Mouse (Mus musculus): Measurements from ENCODE around the gene Irgc1. TPM values are rescaled to one million over a fixed set of nuclear protein-coding genes. Genes with fewer than 3 reads are reported as not detected.

Gene Irgc1
- polyA plus RNA-seq, 1 experiment from 2014 or later: 0.07 TPM

DNA sequence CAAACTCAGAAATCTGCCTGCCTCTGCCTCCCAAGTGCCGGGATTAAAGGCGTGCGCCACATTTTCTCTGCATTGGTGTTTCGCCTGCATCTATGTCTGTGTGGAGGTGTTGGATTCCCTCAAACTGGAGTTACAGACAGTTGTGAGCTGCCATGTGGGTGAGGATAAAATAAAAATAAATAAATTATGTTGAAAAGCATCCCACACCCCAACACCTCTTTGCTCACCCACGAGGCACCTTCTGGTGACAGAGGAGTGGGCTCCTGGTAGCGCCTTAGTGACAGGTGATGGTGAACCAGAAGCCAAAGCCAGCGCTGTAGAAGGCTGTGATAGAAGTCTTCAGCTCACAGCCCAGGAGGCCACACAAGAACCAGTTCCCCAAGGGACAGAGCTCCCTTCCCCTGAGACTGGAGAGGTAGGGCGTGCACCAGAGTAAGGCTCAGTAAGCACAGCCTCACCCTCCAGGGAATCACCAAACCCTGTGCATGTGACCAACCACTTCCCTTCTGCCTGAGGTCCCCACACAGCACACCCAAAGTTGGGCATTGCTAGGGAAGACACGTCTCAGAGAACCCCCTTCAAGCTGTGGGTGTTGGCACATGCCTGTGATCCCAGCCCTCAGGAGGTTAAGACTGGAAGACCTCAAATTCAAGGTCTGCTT is 6.7 kb downstream of the Irgc1 start:
- no peak overlapping the region for H3K9ac ChIP-seq (ENCODE audit: low read depth, low read length)
- no peak overlapping the region for H3K27ac ChIP-seq (ENCODE audit: low read length)
- no peak overlapping the region for H3K4me2 ChIP-seq (ENCODE audit: low read depth, low read length)
- no peak for ATAC-seq
- no peaks in the 10 kb centered on the region for H3K36me3 ChIP-seq (ENCODE audit: control insufficient read depth, insufficient read depth, low read length)
- no peaks in the 10 kb centered on the region for H3K27me3 ChIP-seq (replicated peaks; ENCODE audit: control insufficient read depth, insufficient read depth, low read length)
- WGBS: 88% methylated on average over 9 of the region's 9 CpGs
- peaks cover 2% of the 10 kb centered on the region; the same call in 1 of the 2 replicates for H3K4me1 ChIP-seq (ENCODE audit: control insufficient read depth, insufficient read depth, low read length)
- H3K4me3 ChIP-seq (ENCODE audit: low read length): no peak overlapping the region
- H3K9me3 ChIP-seq (ENCODE audit: control insufficient read depth, low read length): no peaks in the 10 kb centered on the region

GRCm38 (mm10) chr7:24442313-24442712 is 9.8 kb downstream of the Irgc1 start:
- H3K4me2 ChIP-seq (ENCODE audit: low read depth, low read length): no peak overlapping the region
- no peak for ATAC-seq
- H3K27me3 ChIP-seq (replicated peaks; ENCODE audit: control insufficient read depth, insufficient read depth, low read length): no peaks in the 10 kb centered on the region
- H3K4me1 ChIP-seq (ENCODE audit: control insufficient read depth, insufficient read depth, low read length): no peaks in the 10 kb centered on the region
- H3K27ac ChIP-seq (ENCODE audit: low read length): no peak overlapping the region
- H3K4me3 ChIP-seq (ENCODE audit: low read length): no peak overlapping the region
- no peaks in the 10 kb centered on the region for H3K36me3 ChIP-seq (ENCODE audit: control insufficient read depth, insufficient read depth, low read length)
- WGBS: 71% methylated on average over 8 of the region's 8 CpGs
- no peaks in the 10 kb centered on the region for H3K9me3 ChIP-seq (ENCODE audit: control insufficient read depth, low read length)
- no peak overlapping the region for H3K9ac ChIP-seq (ENCODE audit: low read depth, low read length)

GRCm38 (mm10) chr7:24441785-24442184 is 10.3 kb downstream of the Irgc1 start:
- no peak overlapping the region for H3K9ac ChIP-seq (ENCODE audit: low read depth, low read length)
- no peak overlapping the region for H3K4me2 ChIP-seq (ENCODE audit: low read depth, low read length)
- no peaks in the 10 kb centered on the region for H3K27me3 ChIP-seq (replicated peaks; ENCODE audit: control insufficient read depth, insufficient read depth, low read length)
- H3K4me1 ChIP-seq (ENCODE audit: control insufficient read depth, insufficient read depth, low read length): no peaks in the 10 kb centered on the region
- H3K9me3 ChIP-seq (ENCODE audit: control insufficient read depth, low read length): no peaks in the 10 kb centered on the region
- no peaks in the 10 kb centered on the region for H3K36me3 ChIP-seq (ENCODE audit: control insufficient read depth, insufficient read depth, low read length)
- peak; percentile 78 for ATAC-seq
- no peak overlapping the region for H3K27ac ChIP-seq (ENCODE audit: low read length)
- H3K4me3 ChIP-seq (ENCODE audit: low read length): no peak overlapping the region
- WGBS: 0% methylated on average over 1 of the region's 1 CpGs

DNA sequence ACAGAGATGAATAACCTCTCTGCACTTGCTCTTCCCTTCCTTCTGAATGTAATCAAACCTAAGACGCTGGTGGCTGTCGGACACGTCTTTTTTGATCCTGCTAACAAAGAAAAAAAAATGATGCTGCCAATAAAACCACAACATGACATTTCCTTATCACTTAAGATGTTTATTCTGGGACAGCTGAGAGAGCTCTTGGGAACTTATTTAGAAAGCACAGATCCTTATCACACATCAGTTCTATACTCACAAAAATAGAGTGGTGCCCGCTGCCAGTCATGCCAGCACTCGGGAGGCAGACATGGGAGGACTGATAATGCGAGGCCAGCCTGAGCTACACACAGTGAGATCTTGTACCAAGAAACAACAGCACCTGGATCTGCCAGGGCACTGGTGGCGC is 12.2 kb downstream of the Irgc1 start:
- WGBS: 63% methylated on average over 7 of the region's 7 CpGs
- ATAC-seq: no peak
- Histone ChIP-seq H3K4me3 (ENCODE audit: low read length) (no peak overlapping the region), H3K27me3 (replicated peaks; ENCODE audit: control insufficient read depth, insufficient read depth, low read length) (no peaks in the 10 kb centered on the region), H3K9ac (ENCODE audit: low read depth, low read length) (no peak overlapping the region), H3K9me3 (ENCODE audit: control insufficient read depth, low read length) (no peaks in the 10 kb centered on the region), H3K4me2 (ENCODE audit: low read depth, low read length) (no peak overlapping the region), H3K27ac (ENCODE audit: low read length) (no peak overlapping the region), H3K36me3 (ENCODE audit: control insufficient read depth, insufficient read depth, low read length) (no peaks in the 10 kb centered on the region), H3K4me1 (ENCODE audit: control insufficient read depth, insufficient read depth, low read length) (no peaks in the 10 kb centered on the region)

DNA sequence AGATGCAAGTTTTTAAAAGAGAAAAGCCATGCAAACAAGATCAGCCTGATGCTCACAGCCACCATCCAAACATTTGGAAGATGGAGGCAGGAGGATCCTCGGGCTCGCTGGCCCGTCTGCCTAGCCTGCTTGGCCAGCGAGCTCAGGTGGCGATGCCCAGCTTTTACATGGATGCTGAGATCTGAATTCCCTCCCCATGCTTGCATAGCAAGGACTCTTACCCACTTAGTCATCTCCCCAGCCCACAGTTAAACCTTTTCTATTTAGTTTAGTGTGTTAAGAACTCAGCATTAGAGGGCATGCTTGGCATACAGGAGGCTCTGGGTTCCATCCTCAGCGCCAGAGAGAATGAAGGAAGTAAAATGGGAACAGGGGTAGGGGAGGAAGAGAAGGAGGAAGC is 12.9 kb downstream of the Irgc1 start:
- 79% methylated on average over 6 of the region's 6 CpGs for WGBS
- ATAC-seq: no peak
- no peaks in the 10 kb centered on the region for H3K27me3 ChIP-seq (replicated peaks; ENCODE audit: control insufficient read depth, insufficient read depth, low read length)
- H3K4me2 ChIP-seq (ENCODE audit: low read depth, low read length): no peak overlapping the region
- no peak overlapping the region for H3K27ac ChIP-seq (ENCODE audit: low read length)
- no peak overlapping the region for H3K4me3 ChIP-seq (ENCODE audit: low read length)
- no peaks in the 10 kb centered on the region for H3K9me3 ChIP-seq (ENCODE audit: control insufficient read depth, low read length)
- no peaks in the 10 kb centered on the region for H3K36me3 ChIP-seq (ENCODE audit: control insufficient read depth, insufficient read depth, low read length)
- H3K9ac ChIP-seq (ENCODE audit: low read depth, low read length): no peak overlapping the region
- H3K4me1 ChIP-seq (ENCODE audit: control insufficient read depth, insufficient read depth, low read length): no peaks in the 10 kb centered on the region

DNA sequence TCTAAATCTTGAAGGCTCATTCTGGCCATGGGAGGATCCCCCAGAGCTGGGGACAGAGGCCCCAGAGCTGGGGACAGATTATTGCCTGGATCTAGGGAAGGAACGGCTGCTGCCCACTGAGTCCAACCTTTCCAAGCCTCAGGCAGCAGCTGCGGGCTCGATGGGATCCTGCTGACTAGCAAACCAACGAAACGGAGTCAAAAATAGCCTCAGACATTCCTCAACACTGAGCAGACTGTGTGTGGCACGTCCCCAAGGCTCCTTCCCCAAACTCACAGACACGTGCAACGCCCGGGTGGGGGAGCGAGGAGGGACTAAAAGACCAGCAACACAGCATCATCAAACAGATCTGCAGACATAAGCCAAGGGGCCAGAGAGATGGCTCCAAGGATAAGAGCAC is 14.1 kb downstream of the Irgc1 start:
- 61% methylated on average over 10 of the region's 10 CpGs for WGBS
- no peaks in the 10 kb centered on the region for H3K4me1 ChIP-seq (ENCODE audit: control insufficient read depth, insufficient read depth, low read length)
- ATAC-seq: no peak
- no peaks in the 10 kb centered on the region for H3K9me3 ChIP-seq (ENCODE audit: control insufficient read depth, low read length)
- no peak overlapping the region for H3K4me2 ChIP-seq (ENCODE audit: low read depth, low read length)
- H3K36me3 ChIP-seq (ENCODE audit: control insufficient read depth, insufficient read depth, low read length): no peaks in the 10 kb centered on the region
- H3K9ac ChIP-seq (ENCODE audit: low read depth, low read length): no peak overlapping the region
- 0 out of 2 replicates have a peak, but pooled peaks cover 6% of the 10 kb centered on the region for H3K27me3 ChIP-seq (replicated peaks; ENCODE audit: control insufficient read depth, insufficient read depth, low read length)
- H3K27ac ChIP-seq (ENCODE audit: low read length): no peak overlapping the region
- no peak overlapping the region for H3K4me3 ChIP-seq (ENCODE audit: low read length)

GRCm38 (mm10) chr7:24435305-24435704 is 16.8 kb downstream of the Irgc1 start:
- 81% methylated on average over 5 of the region's 5 CpGs for WGBS
- peaks cover 13% of the 10 kb centered on the region; the same call in 1 of the 2 replicates for H3K27me3 ChIP-seq (replicated peaks; ENCODE audit: control insufficient read depth, insufficient read depth, low read length)
- H3K36me3 ChIP-seq (ENCODE audit: control insufficient read depth, insufficient read depth, low read length): no peaks in the 10 kb centered on the region
- no peak overlapping the region for H3K9ac ChIP-seq (ENCODE audit: low read depth, low read length)
- no peak for ATAC-seq
- no peaks in the 10 kb centered on the region for H3K9me3 ChIP-seq (ENCODE audit: control insufficient read depth, low read length)
- H3K27ac ChIP-seq (ENCODE audit: low read length): no peak overlapping the region
- H3K4me3 ChIP-seq (ENCODE audit: low read length): no peak overlapping the region
- 0 out of 2 replicates have a peak, but pooled peaks cover 2% of the 10 kb centered on the region for H3K4me1 ChIP-seq (ENCODE audit: control insufficient read depth, insufficient read depth, low read length)
- H3K4me2 ChIP-seq (ENCODE audit: low read depth, low read length): no peak overlapping the region

DNA sequence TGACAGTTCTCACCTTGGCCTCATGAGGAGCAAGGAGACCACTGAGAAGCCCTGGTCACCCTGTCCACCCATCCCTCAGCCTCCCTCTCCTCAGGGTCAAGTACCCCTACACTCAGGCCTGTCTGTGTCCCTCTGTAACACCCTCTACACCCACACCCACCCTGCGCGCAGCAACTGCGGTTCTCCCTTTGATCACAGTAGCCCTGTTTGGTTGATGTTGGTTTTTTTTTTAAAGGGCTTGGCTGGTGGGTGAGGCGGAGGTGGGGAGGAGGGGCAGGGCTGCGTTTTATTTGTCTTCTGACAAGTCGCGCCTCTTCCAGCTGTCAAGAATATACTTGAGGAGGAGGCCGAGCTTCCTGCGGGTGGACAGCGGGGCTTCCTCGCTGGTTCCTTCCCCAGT is 20.4 kb downstream of the Irgc1 start:
- Histone ChIP-seq H3K27me3 (replicated peaks; ENCODE audit: control insufficient read depth, insufficient read depth, low read length) (peaks cover 13% of the 10 kb centered on the region; the same call in 1 of the 2 replicates), H3K36me3 (ENCODE audit: control insufficient read depth, insufficient read depth, low read length) (no peaks in the 10 kb centered on the region), H3K9me3 (ENCODE audit: control insufficient read depth, low read length) (no peaks in the 10 kb centered on the region), H3K9ac (ENCODE audit: low read depth, low read length) (no peak overlapping the region), H3K4me1 (ENCODE audit: control insufficient read depth, insufficient read depth, low read length) (0 out of 2 replicates have a peak, but pooled peaks cover 2% of the 10 kb centered on the region), H3K27ac (ENCODE audit: low read length) (no peak overlapping the region), H3K4me2 (ENCODE audit: low read depth, low read length) (no peak overlapping the region), H3K4me3 (ENCODE audit: low read length) (no peak overlapping the region)
- 38% methylated on average over 11 of the region's 11 CpGs for WGBS
- ATAC-seq: 0 out of 2 replicates have a peak, but pooled peaks have one; percentile 26

- Histone ChIP-seq H3K9me3 (ENCODE audit: control insufficient read depth, low read length) (no peaks in the 10 kb centered on the region), H3K4me3 (ENCODE audit: low read length) (no peak overlapping the region), H3K9ac (ENCODE audit: low read depth, low read length) (no peak overlapping the region), H3K27me3 (replicated peaks; ENCODE audit: control insufficient read depth, insufficient read depth, low read length) (peaks cover 13% of the 10 kb centered on the region; the same call in 1 of the 2 replicates), H3K27ac (ENCODE audit: low read length) (no peak overlapping the region), H3K4me2 (ENCODE audit: low read depth, low read length) (no peak overlapping the region), H3K36me3 (ENCODE audit: control insufficient read depth, insufficient read depth, low read length) (no peaks in the 10 kb centered on the region), H3K4me1 (ENCODE audit: control insufficient read depth, insufficient read depth, low read length) (0 out of 2 replicates have a peak, but pooled peaks cover 2% of the 10 kb centered on the region)
- no peak for ATAC-seq
- WGBS: 92% methylated on average over 15 of the region's 15 CpGs
Measured at GRCm38 (mm10) chr7:24430551-24431345, 21.3 kb downstream of the Irgc1 start.

Measured in intestine, embryonic 16.5 days (tissue).